Mouse (Mus musculus) bone marrow macrophage, adult 2 months (primary cell): ENCODE measurements around the gene Selenow.

Source experiments
- CTCF ChIP-seq: IDR thresholded peaks from 2 replicates; pipeline ENCODE4 v1.5.1; 2012; ENCODE audit warnings: low read depth, mild to moderate bottlenecking, low read length, moderate library complexity
- POLR2A ChIP-seq: IDR thresholded peaks from 2 replicates; pipeline ENCODE4 v1.6.1; 2012; ENCODE audit warnings: mild to moderate bottlenecking, low read depth, low read length, borderline replicate concordance

- TF ChIP-seq CTCF: no peak
- no peak for TF ChIP-seq POLR2A
Measured at GRCm38 (mm10) chr7:15950008-15950407, 27.8 kb upstream of the Selenow start.
